Mouse (Mus musculus) testis, adult 2 months (tissue): ENCODE data around the gene Rpl9-ps1.

ENCODE experiments used
- CTCF ChIP-seq: fragments of 200-500 bp; IDR thresholded peaks from 2 replicates; pipeline ENCODE4 v1.5.1; 2012; ENCODE audit warnings: low read depth, mild to moderate bottlenecking, inconsistent platforms, low read length, moderate library complexity; ENCODE audit not compliant: control insufficient read depth, insufficient read depth, insufficient replicate concordance
- POLR2A ChIP-seq: fragments of 200-500 bp; IDR thresholded peaks from 2 replicates; pipeline ENCODE4 v1.6.1; 2012; ENCODE audit warnings: low read depth, mild to moderate bottlenecking, inconsistent platforms, low read length, moderate library complexity; ENCODE audit not compliant: control insufficient read depth

DNA sequence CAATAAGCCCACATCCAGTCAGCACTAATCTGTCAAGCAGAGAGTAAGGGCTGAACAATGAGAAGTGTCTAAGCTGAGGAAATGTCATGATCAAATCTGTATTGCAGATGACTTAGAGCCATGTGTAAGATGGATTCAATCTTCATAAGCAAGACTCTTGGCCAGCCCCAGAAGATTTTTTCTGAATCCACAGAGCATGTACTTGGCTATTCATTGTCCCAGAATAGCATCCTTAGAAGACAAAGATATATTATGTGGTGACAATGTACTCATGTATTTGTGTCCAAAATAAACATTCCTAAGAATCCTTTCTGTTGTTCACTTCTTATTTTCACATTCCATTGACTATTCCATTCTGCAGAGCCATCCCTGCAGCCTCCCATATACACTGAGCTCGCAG, 44.5 kb upstream of the Rpl9-ps1 start:
- TF ChIP-seq CTCF (no peak), POLR2A (no peak)
